Mouse (Mus musculus) cerebellum, postnatal 36 days (tissue): ENCODE data around the gene Pla2g4b.

ENCODE experiments used
- DNase-seq, 2 experiments: peaks; one replicate each; pipeline ENCODE4 v3.0.0; 2021 to 2022; ENCODE audit warnings: mixed read lengths in 2 of 2

Gene Pla2g4b

DNA sequence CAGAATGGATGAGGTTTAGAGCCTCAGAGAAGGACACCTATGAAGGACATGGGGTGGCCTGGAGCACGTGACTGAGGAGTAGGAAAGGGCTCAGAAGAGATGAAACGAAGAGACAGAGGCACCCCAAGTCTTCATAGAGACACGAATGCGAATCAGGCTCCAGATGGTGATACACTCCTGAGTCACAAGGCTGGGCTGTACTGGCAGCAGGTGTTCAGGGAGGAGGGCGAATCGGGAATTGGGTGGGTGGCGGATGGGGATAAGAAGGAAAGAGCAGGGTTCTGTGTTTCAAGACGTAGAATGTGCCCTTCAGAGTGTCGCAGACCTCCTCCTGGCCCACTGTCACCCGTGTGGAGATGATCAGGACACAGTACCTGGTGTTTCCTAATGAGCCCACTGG, 32.0 kb downstream of the Pla2g4b start:
- no peak for DNase-seq

DNA sequence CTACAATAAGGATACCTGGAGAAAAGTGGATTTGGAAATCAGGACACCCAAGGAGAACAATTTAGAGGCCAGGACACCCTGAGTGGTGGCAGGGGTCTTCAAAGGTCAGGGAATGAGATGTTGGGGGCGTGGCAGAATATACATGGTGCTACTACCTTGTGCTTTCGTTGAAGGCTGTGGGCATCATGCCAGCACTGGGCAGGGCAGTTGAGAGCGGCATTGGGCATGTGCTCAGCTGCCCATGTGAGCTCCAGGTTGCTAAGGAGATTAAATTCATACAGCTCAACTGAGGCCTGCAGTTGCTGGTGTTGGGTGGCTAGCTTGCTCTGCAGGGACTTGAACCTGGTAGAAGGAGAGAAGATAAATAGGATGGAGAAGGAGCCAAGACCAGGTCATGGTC, 33.0 kb downstream of the Pla2g4b start:
- DNase-seq, result no peak

DNA sequence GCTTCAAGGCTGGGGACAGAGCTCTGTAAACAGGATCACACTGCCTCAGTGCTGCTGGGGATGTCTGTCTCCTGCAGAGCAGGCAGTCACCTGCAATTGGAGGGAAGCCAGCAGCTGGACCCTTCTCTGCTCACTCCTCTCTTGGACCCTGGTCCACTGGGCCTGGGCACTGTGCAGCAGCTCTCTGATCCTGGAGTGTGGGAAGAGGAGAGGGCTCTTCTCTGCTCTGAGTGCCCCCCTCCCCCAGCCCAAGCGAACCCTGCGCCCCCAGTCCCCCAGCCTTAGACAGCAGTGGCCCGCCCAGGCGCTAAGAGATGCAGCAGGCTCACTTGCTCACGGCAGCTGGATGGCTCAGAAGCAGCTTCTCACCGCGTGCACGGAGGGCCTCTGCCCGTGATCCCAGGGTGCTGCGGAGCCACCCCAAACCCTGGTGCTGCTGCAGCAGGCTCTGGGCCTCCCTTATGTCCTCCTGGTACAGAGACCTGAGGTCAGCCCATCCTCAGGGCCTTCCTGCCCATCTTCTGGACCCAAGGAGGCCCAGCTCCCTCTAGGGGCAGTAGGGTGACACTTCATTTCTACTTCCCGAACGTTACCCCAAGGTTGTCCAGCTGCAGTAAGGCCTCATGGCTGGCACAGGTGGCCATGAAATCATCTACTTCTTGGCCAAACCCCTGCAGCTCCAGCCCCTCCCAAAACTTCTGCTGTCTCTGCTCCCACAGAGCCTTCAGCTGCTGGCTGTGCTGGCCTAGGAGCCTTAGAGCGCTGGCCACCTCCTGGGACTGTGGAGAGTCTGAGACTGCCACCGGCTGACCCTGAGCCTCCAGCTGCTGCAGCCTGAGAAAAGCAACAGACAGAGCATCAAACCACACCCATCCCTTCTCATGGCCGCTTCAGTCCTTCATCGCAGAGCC, 35.6 kb downstream of the Pla2g4b start:
- peak; percentile 48 to 52 for DNase-seq

DNA sequence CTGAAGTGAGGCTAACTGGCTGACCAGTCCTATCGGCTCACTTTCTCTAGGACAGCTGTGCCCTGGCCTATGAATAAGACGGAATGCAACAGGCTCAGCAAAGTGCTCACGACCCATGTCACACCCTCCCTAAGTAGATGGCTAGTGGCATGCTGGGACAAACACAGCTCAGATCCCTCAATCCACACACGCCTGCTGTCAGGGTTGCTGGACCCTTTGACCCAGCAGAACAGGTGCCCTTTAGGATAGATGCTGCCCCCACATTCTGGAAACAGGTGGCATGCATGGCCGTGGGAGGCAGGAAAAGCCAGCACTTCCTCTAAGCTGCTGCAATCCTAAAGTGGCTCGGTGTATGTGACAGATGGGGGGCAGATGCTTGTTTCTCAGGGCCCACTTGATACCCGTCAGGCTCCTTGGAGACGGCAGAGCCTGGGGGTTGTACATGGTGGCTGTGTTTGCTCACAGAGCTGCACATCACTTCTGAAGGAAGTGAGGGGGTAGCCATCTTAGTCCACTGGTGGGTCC, 36.3 kb downstream of the Pla2g4b start:
- DNase-seq, result no peak

DNA sequence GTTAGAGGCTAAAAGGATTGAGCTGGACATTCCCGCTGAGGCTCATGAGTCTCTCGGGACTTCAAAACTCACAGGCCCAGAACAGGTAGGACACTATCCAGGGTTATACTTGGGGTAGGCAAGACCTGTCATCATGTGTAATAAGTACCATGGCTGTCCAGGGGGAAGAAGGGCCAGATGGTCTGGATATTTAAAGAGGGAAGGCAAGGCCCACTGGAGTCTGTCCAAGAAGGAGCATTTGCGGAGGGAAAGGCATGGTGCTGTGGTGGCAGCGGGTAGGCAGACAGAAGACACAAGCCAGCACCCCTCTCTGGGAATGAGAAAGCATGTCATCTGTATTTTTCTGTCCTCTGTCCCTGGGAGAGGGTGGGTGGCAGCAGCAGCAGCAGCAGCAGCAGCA, 40.9 kb downstream of the Pla2g4b start:
- peak in 1 of 2 experiments; percentile 19 for DNase-seq

DNA sequence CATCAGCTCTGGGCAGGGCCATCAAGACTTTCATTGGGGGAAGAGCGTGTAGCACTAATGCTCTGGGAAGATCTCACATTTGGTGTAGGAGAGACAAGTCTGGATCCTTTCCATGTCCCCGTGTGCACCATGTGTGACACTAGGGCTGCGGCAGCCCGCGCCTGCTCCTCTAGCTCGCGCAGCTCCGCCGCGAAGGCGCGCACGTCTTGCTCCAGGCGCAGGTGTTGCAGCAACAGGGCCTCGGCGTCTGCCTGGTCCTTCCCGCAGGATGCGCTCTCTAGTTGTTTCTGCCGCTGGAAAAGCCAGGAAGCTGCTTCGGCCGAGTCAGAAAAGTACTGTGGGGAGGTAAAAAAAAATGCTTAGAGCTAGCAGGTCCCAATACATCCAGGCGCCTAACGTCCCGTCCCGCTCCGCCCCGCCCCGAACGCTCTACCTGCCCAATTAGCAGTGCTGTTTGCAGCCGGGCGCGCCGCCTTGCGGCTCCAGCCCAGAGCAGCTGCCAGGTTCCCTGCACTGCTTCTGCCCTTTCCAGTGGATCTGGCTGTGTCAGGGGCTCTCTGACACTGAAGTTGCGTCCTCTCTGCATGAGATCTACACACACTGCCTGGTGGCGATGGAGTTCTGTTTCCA, 43.0 kb downstream of the Pla2g4b start:
- peak; percentile 70 to 76 for DNase-seq

DNA sequence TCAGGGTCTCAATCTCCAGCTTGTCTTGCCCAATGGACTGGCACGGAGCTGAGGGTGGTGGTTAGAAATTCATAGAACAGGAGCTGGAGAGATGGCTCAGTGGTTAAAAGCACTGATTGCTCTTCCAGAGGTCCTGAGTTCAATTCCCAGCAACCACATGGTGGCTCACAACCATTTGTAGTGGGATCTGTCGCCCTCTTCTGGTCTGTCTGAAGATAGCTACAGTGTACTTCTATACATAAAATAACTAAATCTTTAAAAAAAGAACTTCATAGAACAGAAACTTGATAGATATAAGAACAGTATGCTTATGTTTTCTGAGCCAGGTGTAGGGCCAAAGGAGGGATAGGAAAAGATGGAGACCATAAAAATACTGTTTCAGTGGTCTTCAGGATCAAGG, 49.2 kb downstream of the Pla2g4b start:
- DNase-seq, result no peak

DNA sequence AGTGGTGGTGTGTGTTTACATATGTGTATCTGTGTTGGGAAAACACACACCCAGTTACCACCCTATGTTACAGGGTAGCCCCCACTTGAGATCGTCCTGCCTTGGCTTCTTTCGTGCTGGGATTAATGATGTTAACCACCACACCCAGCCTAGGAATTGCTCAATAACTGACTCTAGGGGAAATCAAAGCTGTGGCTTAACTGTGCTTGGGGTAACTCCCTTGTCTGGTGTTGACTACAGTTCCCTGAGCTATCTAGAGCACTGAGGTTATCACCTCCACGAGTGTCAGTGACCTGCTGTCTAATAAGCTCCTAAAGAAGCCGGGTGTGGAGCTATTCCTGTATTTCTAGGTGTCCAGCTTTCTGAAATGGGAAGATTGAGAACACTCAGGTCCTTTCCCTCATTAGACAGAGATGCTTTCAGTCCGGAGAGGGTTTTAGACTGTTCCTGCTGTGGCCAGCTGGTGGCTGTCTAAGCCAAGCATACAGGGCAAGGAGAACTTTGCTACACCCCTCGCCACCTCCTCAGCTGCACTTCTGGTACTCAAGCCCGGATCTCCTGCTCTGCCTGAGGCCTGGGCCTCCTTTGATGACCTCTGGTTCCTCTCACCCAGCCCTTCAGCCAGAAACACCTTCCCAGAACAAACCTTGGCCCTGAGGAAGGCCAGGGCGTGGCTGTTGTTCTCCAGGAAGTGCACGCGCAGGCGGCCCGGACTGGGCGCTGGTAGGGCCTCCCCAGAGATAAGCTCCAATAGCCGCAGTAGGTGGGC, 51.6 kb downstream of the Pla2g4b start:
- no peak for DNase-seq

DNA sequence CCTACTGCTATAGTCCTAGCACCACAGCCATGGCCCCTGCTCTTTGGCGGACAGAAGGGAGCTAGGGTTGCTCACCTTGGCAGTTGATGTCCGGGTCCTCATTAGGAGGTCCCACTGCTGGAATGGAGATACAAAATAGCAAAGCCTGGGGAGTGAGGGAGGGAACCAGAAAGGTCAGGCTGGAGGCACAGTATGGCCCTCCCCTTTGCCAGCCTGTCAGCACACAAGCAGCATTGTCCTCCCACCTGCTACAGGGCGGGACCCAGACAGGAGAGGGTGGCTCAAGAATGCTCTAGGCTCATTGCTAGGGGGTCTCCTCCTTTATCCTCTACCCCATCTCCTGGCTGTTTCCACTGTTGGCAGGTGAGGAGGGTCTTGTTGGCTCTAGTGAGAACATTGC, 52.8 kb downstream of the Pla2g4b start:
- no peak for DNase-seq

DNA sequence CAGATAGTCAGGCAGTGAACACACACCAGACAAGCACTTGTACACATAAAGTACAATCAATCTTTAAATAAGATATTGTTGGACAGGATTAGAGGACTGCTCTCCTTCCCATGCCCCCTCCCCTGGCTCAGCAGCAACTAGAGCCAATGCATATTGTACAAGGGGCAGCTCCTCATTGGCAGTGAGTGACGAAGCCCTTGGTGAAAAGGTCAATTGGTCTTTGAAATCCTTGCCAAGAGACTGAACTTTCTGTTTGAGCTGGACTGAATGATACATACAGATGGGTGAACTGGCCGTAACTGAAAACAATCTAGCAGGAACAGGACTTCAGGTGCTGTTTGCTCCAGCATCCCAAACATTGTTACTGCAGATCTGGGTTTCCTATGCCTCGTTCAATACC, 54.2 kb downstream of the Pla2g4b start:
- no peak for DNase-seq

DNA sequence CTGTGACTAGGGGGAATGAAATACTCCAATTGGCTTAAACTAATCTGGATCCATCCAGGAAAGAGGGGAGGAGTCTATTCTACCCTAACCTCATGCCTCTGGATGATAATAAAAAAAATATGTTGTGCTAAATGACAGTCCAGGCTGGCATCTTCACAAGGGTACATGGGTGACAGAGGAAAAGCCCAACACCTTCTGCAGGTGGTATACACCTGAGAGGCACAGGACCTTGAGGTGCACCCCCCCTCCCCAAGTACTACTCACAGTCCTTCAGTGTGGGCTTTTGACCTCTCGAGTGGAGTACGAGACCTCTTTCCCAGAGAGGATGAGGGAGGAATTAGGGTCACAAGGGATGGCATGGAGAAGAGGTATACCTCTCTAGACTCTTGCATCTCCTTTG, 54.7 kb downstream of the Pla2g4b start:
- no peak for DNase-seq

DNA sequence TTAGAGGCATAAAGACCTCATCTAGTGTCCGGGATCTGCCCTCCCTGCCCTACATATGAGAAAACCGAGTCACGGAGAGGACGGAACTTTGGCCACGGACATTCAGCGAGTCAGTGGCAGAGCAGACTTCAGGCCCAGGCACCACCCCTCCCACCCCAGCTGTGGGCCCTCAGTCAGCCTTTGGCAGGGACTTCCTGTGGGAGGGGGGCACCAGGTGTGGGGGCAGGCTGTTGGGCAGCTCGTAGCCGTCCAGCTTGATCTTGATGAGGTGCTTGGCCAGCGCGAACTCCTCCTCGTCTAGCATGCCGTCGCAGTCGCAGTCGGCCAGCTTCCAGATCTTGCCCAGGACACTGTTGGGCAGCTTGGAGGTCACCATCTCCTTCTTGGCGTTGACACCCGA, 57.8 kb downstream of the Pla2g4b start:
- no peak for DNase-seq
